Mouse (Mus musculus) hindbrain, embryonic 14.5 days (tissue): ENCODE data around the gene Sacm1l. TPM values are rescaled to one million over a fixed set of nuclear protein-coding genes. Genes with fewer than 3 reads are reported as not detected.

Experiments
- ATAC-seq: fragments of 200-750 bp; cut with Nextera tagmentation; 2 replicates; pipeline ENCODE4 v1.8.0; 2017; ENCODE audit warnings: moderate number of reproducible peaks, mild to moderate bottlenecking, moderate TSS enrichment, moderate library complexity; ENCODE audit not compliant: low FRiP score
- DNase-seq: peaks from one replicate; pipeline ENCODE4 v3.0.0-alpha.2; 2015; ENCODE audit warnings: low spot score
- H3K27ac ChIP-seq: fragments of 300-500 bp; sonication (generic); 2 replicates; pipeline ENCODE4 v1.5.1; 2014; ENCODE audit warnings: mild to moderate bottlenecking, moderate library complexity
- H3K27me3 ChIP-seq: fragments of 300-500 bp; sonication (generic); 2 replicates; pipeline ENCODE4 v1.6.1; 2014; ENCODE audit warnings: mild to moderate bottlenecking, low read length, mixed read lengths; ENCODE audit not compliant: control insufficient read depth, insufficient read depth
- H3K36me3 ChIP-seq: fragments of 300-500 bp; sonication (generic); replicated peaks from 2 replicates; pipeline ENCODE4 v1.6.1; 2014; ENCODE audit not compliant: control insufficient read depth, insufficient read depth
- H3K4me1 ChIP-seq: fragments of 300-500 bp; sonication (generic); replicated peaks from 2 replicates; pipeline ENCODE4 v1.6.1; 2014; ENCODE audit warnings: antibody characterized with exemption, low read length, mixed read lengths; ENCODE audit not compliant: control insufficient read depth, insufficient read depth
- H3K4me2 ChIP-seq: fragments of 300-500 bp; sonication (generic); replicated peaks from 2 replicates; pipeline ENCODE4 v1.6.1; 2014; ENCODE audit warnings: mild to moderate bottlenecking, moderate library complexity
- H3K4me3 ChIP-seq: fragments of 300-500 bp; sonication (generic); replicated peaks from 2 replicates; pipeline ENCODE4 v1.5.1; 2014; ENCODE audit warnings: mild to moderate bottlenecking, low read length
- H3K9ac ChIP-seq: fragments of 300-500 bp; sonication (generic); 2 replicates; pipeline ENCODE4 v1.6.1; 2014
- H3K9me3 ChIP-seq: fragments of 300-500 bp; sonication (generic); 2 replicates; pipeline ENCODE4 v1.6.1; 2016; ENCODE audit warnings: low read length; ENCODE audit not compliant: control insufficient read depth
- WGBS: fragments of 180-500 bp; shearing (Covaris S2); extraction: QIAGEN DNeasy Blood & Tissue Kit; methylation state at CpG from one replicate; pipeline ENCODE4 v1.1.7; 2014; 5-methylcytosine and 5-hydroxymethylcytosine counted together
- polyA plus RNA-seq: library from polyadenylated mRNA; unstranded; fragments of >200 nt; fragmentation: Nextera tagmentation; extraction: Ambion mirVana; gene quantifications from 2 replicates; pipeline ENCODE4 v1.2.1, GENCODE M21; 2014

Gene Sacm1l
- polyA plus RNA-seq, 1 experiment from 2014 or later, result 56.7 TPM

DNA sequence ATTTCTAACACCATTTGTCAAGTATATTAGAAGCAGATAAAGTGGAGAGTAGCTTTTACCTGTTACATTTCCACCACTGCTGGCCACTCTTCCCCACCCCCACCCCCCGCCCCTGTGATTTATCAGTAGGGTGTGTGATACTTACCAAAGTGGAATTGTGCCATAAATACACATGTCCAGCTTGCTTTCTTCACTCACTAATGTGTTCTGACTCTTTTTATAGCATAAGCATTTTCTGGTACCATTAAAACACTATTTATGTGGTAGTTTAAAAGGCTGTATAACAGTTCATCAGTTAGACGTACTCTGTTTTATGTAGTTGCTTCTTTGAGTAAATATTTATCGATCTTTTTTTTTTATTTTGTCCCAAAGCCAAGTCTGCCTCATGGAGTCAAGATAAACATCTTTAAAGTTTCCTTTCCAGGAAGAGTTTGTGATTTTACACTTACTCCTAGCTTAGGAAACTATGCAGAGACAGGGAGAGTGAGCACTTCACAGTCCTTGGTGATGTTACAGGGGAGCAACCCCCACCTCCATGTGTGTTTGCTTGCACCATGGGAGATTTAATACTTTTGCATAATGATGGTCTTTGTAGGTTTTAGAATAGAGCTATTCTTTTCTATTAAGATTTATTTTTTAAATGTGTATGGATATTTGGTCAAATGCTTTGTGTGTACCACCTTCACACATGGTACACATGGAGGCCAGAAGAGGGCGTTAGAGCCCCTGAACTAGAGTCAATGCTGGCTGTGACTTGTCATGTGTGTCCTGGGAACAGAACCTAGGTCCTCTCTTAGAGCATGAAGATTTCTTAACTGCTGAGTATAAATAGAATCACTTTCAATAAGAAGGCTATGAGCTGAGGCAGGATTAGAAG lies 23.1 kb upstream of the Sacm1l start:
- WGBS, result 85% methylated on average over 4 of the region's 4 CpGs
- Histone ChIP-seq H3K9me3 (no peaks in the 10 kb centered on the region), H3K4me2 (no peak overlapping the region), H3K27ac (no peak overlapping the region), H3K27me3 (no peaks in the 10 kb centered on the region), H3K9ac (no peak overlapping the region), H3K36me3 (no peaks in the 10 kb centered on the region; the same call in 1 of the 2 replicates), H3K4me3 (no peak overlapping the region), H3K4me1 (peaks cover 4% of the 10 kb centered on the region)
- ATAC-seq (no peak), DNase-seq (no peak)

DNA sequence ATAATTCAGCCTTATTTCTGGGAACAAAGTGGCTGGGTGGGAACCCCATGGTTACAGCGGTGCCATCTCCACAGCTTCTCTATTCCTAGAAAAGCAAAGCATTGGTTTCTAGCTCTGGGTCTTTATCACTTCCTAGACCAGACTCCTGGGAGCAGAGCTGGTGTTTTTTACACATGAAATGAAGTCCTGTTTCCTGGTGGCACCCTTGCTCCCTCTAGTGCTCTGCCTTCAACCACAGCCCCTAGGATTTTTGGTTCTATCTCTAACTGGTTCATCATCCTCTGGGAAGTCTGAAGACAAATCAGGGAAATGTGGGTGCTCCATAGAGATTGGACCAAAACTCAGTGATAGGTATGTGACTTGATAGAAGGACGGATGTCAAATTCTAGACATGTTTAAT lies 22.2 kb upstream of the Sacm1l start:
- Histone ChIP-seq H3K9me3 (no peaks in the 10 kb centered on the region), H3K27me3 (no peaks in the 10 kb centered on the region), H3K27ac (no peak overlapping the region), H3K4me1 (peaks cover 4% of the 10 kb centered on the region), H3K4me2 (no peak overlapping the region), H3K4me3 (no peak overlapping the region), H3K36me3 (peaks cover under 1% of the 10 kb centered on the region; the same call in 1 of the 2 replicates), H3K9ac (no peak overlapping the region)
- DNase-seq, result no peak
- ATAC-seq, result no peak
- WGBS, result 87% methylated on average over 2 of the region's 2 CpGs

DNA sequence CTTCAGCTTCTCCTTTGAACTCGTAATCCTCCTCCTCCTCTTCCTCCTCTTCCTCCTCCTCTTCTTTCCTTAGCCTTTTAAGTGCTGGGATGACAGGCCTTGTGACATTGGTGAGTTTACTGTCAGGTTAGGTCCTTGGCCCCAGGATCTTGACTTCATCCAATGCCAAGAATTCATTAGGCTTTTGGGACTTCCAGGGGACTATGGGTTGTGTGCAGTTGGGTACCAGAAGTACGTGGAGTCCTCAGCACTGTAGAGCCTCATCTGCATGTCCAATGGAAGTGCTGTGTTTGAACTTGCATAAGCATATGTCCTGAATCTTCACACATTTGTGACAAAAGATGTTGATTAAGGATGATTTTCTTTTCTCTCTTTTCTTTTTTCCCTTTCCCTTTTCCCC lies 20.6 kb upstream of the Sacm1l start:
- Histone ChIP-seq H3K4me2 (no peak overlapping the region), H3K4me1 (peaks cover 4% of the 10 kb centered on the region), H3K9me3 (no peaks in the 10 kb centered on the region), H3K4me3 (no peak overlapping the region), H3K9ac (no peak overlapping the region), H3K27me3 (no peaks in the 10 kb centered on the region), H3K27ac (no peak overlapping the region), H3K36me3 (peaks cover 5% of the 10 kb centered on the region; the same call in 1 of the 2 replicates)
- ATAC-seq (no peak), DNase-seq (no peak)
- WGBS, result 80% methylated on average over 2 of the region's 2 CpGs

DNA sequence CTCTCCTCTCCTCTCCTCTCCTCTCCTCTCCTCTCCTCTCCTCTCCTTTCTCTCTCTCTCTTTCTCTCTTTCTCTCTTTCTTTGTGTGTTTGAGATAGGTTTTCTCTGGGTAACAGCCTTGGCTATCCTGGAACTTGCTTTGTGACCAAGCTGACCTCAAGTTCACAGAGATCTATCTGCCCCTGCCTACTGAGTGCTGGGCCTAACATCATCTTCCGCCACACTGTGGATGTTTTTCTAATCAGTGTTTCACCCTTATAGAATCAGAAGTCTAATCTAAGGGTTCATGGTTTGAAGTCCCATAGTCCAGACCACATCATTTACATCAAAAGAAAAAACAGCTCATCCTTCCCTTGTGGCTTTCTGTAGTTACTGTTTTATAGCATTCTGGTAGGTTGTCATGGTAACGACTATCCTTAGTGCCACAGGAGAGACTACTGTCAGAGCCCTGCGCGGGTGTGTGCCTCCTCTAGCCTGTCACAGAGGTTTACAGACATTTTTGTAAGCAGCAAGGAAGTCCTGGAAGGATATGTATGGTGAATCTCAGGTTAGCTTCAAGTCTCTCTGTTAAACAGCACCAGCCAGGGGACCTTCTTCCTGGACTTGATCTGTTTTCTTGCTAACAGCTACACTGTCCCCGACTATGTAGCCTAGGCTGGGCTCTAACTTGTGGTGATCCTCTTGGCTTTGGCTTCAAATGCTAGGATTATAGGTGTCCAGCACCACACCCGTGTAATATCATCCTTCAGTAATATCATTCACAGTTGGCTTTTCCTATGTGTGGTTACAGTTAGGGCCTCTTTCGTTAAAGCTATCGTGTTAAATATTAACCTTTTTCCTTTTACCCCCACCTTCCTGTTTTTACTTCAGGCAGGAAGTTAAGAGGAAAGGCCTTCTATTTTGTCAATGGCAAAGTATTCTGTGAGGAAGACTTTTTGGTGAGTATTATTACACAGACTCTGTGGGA lies 19.6 kb upstream of the Sacm1l start:
- peaks cover 5% of the 10 kb centered on the region; the same call in 1 of the 2 replicates for H3K36me3 ChIP-seq
- H3K27me3 ChIP-seq, result no peaks in the 10 kb centered on the region
- H3K9me3 ChIP-seq, result no peaks in the 10 kb centered on the region
- DNase-seq (no peak), ATAC-seq (0 out of 2 replicates have a peak, but pooled peaks have one; percentile 48)
- peaks cover 4% of the 10 kb centered on the region for H3K4me1 ChIP-seq
- H3K9ac ChIP-seq, result no peak overlapping the region
- 78% methylated on average over 8 of the region's 8 CpGs for WGBS
- H3K4me3 ChIP-seq, result no peak overlapping the region
- H3K27ac ChIP-seq, result no peak overlapping the region
- no peak overlapping the region for H3K4me2 ChIP-seq

DNA sequence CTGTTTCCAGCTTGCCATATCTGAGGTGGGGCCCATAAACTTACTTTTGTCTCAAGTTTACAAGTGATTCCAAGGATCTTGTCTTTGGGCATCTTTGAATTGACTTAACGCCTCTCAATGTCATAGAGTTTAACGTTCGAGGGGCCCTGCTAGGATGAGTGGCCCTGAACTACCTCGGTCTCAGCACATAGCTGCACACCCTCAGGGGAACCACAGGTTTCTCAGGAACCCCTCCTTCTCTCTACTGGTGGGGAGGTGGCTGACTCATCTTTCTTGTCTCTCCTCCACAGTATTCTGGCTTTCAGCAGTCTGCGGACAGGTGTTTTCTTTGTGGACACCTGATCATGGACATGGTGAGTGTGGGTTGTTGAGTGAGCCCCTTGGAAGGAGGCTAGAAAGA lies 18.6 kb upstream of the Sacm1l start:
- H3K4me3 ChIP-seq, result no peak overlapping the region
- no peak overlapping the region for H3K27ac ChIP-seq
- no peaks in the 10 kb centered on the region for H3K9me3 ChIP-seq
- H3K4me2 ChIP-seq, result no peak overlapping the region
- peaks cover 5% of the 10 kb centered on the region; the same call in 1 of the 2 replicates for H3K36me3 ChIP-seq
- no peaks in the 10 kb centered on the region for H3K27me3 ChIP-seq
- DNase-seq (no peak), ATAC-seq (no peak)
- H3K9ac ChIP-seq, result no peak overlapping the region
- peaks cover 4% of the 10 kb centered on the region for H3K4me1 ChIP-seq
- WGBS, result 94% methylated on average over 5 of the region's 5 CpGs

DNA sequence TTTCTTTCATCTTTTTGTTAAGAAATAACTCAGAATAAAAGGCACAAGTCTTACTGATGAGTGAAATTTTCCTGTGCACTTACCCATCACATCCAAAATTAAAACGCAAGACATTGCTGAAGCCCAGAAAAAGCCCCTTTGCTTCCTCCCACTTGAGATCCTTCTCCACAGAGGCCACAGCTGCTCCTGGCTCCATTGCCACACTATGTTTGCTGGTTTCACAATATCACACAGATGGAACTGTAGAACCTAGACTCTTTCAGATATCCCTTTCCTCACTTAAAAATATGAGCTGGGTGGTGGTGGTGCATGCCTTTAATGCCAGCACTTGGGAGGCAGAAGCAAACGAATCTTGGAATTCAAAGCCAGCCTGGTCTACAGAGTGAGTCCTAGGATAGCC lies 17.1 kb upstream of the Sacm1l start:
- H3K9ac ChIP-seq, result no peak overlapping the region
- DNase-seq (no peak), ATAC-seq (no peak)
- H3K4me3 ChIP-seq, result no peak overlapping the region
- no peaks in the 10 kb centered on the region for H3K9me3 ChIP-seq
- peaks cover 11% of the 10 kb centered on the region; the same call in 1 of the 2 replicates for H3K36me3 ChIP-seq
- H3K4me2 ChIP-seq, result no peak overlapping the region
- H3K4me1 ChIP-seq, result peaks cover 4% of the 10 kb centered on the region
- no peak overlapping the region for H3K27ac ChIP-seq
- no peaks in the 10 kb centered on the region for H3K27me3 ChIP-seq
- WGBS, result 92% methylated on average over 2 of the region's 2 CpGs

DNA sequence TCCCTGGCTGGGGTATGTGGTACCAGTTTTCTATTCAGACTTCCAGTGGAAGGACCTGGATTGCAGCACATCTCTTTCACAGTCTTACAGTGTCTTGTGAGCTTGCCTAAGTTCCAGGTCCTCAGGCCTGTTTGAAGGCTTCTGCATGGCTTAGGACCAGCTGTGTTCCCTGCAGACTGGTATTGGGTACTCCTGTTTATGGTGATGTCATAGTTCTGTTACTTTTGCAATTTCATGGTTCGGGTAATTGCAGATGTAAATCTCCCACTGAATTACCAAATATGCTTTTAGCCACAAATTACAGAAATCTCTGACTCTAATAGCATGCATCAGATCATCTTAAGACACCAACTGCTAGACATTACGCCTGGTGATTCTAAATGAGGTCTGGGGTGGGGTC lies 14.5 kb upstream of the Sacm1l start:
- no peak for ATAC-seq
- peaks cover 25% of the 10 kb centered on the region for H3K36me3 ChIP-seq

DNA sequence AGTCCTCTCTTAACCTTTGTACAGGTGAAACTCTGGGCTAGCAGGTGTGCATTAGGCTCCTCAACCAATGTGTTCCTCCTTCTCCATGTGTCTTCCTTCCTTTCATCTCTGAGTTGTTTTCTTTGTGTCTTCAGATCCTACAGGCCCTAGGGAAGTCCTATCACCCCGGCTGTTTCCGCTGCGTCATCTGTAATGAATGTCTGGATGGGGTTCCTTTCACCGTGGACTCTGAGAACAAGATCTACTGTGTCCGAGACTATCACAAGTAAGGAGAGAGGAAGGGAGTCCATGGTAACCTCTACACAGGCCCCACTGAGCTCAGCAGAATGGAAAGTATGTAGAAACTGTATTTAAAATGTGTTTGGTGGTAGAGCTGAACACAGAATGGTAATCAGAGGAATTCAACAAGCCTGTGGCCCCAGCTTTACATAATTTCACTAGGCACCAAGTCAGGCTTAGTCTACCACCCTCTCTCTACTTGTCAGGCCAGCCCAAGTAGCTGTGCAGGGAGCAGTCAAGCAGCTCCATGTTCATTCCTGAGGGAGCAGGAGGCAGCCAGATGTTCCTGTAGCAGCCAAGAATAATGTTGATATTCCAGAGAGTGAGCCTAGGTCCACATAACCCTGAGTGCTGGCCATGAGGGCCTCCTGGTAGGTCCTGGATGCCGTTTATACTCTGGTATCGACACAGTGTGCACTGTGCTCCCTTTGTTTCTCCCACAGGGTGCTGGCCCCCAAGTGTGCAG lies 12.7 kb upstream of the Sacm1l start:
- H3K9me3 ChIP-seq, result no peaks in the 10 kb centered on the region
- peaks cover 28% of the 10 kb centered on the region for H3K36me3 ChIP-seq
- H3K4me2 ChIP-seq, result no peak overlapping the region
- H3K4me3 ChIP-seq, result no peak overlapping the region
- H3K27me3 ChIP-seq, result no peaks in the 10 kb centered on the region
- 97% methylated on average over 7 of the region's 7 CpGs for WGBS
- H3K4me1 ChIP-seq, result no peaks in the 10 kb centered on the region
- ATAC-seq (no peak), DNase-seq (no peak)
- no peak overlapping the region; the same call in 1 of the 2 replicates for H3K27ac ChIP-seq
- no peak overlapping the region for H3K9ac ChIP-seq

More for the DNA sequence above, 14.5 kb upstream of the Sacm1l start:
- WGBS, result 94% methylated on average over 2 of the region's 2 CpGs
- Histone ChIP-seq H3K9me3 (no peaks in the 10 kb centered on the region), H3K4me3 (no peak overlapping the region), H3K4me1 (peaks cover under 1% of the 10 kb centered on the region), H3K9ac (no peak overlapping the region), H3K27ac (no peak overlapping the region), H3K27me3 (no peaks in the 10 kb centered on the region), H3K4me2 (no peak overlapping the region)
- DNase-seq, result no peak
